ENCODE assay signal across 7 mouse cellular contexts in genomic region chr17:32452482-32452881, GRCm38 (mm10). TPM values are rescaled to one million over a fixed set of nuclear protein-coding genes. Genes with fewer than 3 reads are reported as not detected.
A peak's percentile ranks its signal among the peaks of the same experiment; 100 is the strongest.
DNase-seq lines count a peak whose midpoint lies in the region; ATAC-seq and TF ChIP-seq lines count a peak whose summit lies in the region.

TSS of gene Cyp4f39 (plus strand) at chr17:32452723.

- in situ Hi-C loops in ES-E14 (cut with MboI; ENCODE audit: low sequenced_read_pairs in 2 of 2, unreplicated experiment in 2 of 2) = no loop called here

- peaks cover 16% of the 10 kb centered on the region for H3K27me3 ChIP-seq in forebrain, embryonic 13.5 days
- peaks cover 18% of the 10 kb centered on the region; the same call in 1 of the 2 replicates for H3K27me3 ChIP-seq in intestine, postnatal 0 days (replicated peaks; ENCODE audit: control insufficient read depth, insufficient read depth, low read length)
- H3K27me3 ChIP-seq in stomach, postnatal 0 days (ENCODE audit: control insufficient read depth, insufficient read depth, low read length) = no peaks in the 10 kb centered on the region

- ATAC-seq in forebrain, embryonic 13.5 days = no peak
- no peak for ATAC-seq in intestine, postnatal 0 days
- 0 out of 2 replicates have a peak, but pooled peaks have one; percentile 51 for ATAC-seq in stomach, postnatal 0 days (ENCODE audit: low FRiP score, low TSS enrichment)

- whole genome bisulfite sequencing in forebrain, embryonic 13.5 days = 2% methylated on average over 19 of the region's 19 CpGs
- WGBS in intestine, postnatal 0 days = 3% methylated on average over 19 of the region's 19 CpGs
- 3% methylated on average over 19 of the region's 19 CpGs for WGBS in stomach, postnatal 0 days

- peak within 1 kb of the TSS; percentile 38 to 64 for H3K4me3 ChIP-seq in ES-E14 (ENCODE audit: insufficient read depth in 1 of 2, low read depth in 1 of 2, low read length in 2 of 2, poor library complexity in 1 of 2, severe bottlenecking in 1 of 2)
- H3K4me3 ChIP-seq in forebrain, embryonic 13.5 days = peak within 1 kb of the TSS; percentile 34
- H3K4me3 ChIP-seq in intestine, postnatal 0 days (ENCODE audit: low read depth, low read length) = peak within 1 kb of the TSS; percentile 26
- peak within 1 kb of the TSS; percentile 26 for H3K4me3 ChIP-seq in stomach, postnatal 0 days (ENCODE audit: low read depth, low read length)

- no peak for TF ChIP-seq EP300 in stomach, postnatal 0 days (optimal IDR thresholded peaks at IDR 0.05)

- H3K36me3 ChIP-seq in ES-E14 (ENCODE audit: control insufficient read depth, insufficient read depth, low read length, poor library complexity, severe bottlenecking) = no peaks in the 10 kb centered on the region
- no peaks in the 10 kb centered on the region for H3K36me3 ChIP-seq in forebrain, embryonic 13.5 days (ENCODE audit: poor library complexity, severe bottlenecking)
- no peaks in the 10 kb centered on the region for H3K36me3 ChIP-seq in intestine, postnatal 0 days (ENCODE audit: control insufficient read depth, insufficient read depth)
- no peaks in the 10 kb centered on the region for H3K36me3 ChIP-seq in stomach, postnatal 0 days (ENCODE audit: control insufficient read depth, insufficient read depth, low read length)

- no peak within 1 kb of the TSS for H3K27ac ChIP-seq in ES-E14 (ENCODE audit: insufficient read depth, low read depth, low read length, poor library complexity, severe bottlenecking)
- H3K27ac ChIP-seq in forebrain, embryonic 13.5 days = no peak within 1 kb of the TSS
- H3K27ac ChIP-seq in intestine, postnatal 0 days (ENCODE audit: low read depth, low read length) = no peak within 1 kb of the TSS
- H3K27ac ChIP-seq in stomach, postnatal 0 days (replicated peaks) = no peak within 1 kb of the TSS

- H3K4me1 ChIP-seq in ES-E14 (ENCODE audit: control insufficient read depth in 2 of 2, insufficient read depth in 2 of 2, low read length in 2 of 2, poor library complexity in 1 of 2) = peaks cover 4 to 12% of the 10 kb centered on the region in 2 experiments; a peak in 2 of 4 replicates
- H3K4me1 ChIP-seq in forebrain, embryonic 13.5 days = peaks cover 7% of the 10 kb centered on the region
- H3K4me1 ChIP-seq in intestine, postnatal 0 days (replicated peaks; ENCODE audit: control insufficient read depth, insufficient read depth, low read length) = no peaks in the 10 kb centered on the region; the same call in 1 of the 2 replicates
- H3K4me1 ChIP-seq in stomach, postnatal 0 days (replicated peaks; ENCODE audit: control insufficient read depth, insufficient read depth) = no peaks in the 10 kb centered on the region

- DNase-seq in ES-E14 (ENCODE audit: low read depth, low spot score) = peak; percentile 60
- DNase-seq in ZHBTc4 (ENCODE audit: low read depth, low spot score) = peak; percentile 90
- DNase-seq in lung, postnatal 4 days = peak; percentile 37 to 54
- peak; percentile 67 for DNase-seq in stomach, postnatal 0 days (ENCODE audit: low spot score)
- no peak for DNase-seq in frontal cortex, adult 2 months (ENCODE audit: extremely low spot score in 1 of 2, low spot score in 1 of 2)

- H3K9ac ChIP-seq in ES-E14 (ENCODE audit: insufficient read depth, low read depth, low read length, poor library complexity, severe bottlenecking) = no peak within 1 kb of the TSS
- H3K9ac ChIP-seq in forebrain, embryonic 13.5 days = peak within 1 kb of the TSS; percentile 53
- no peak within 1 kb of the TSS for H3K9ac ChIP-seq in intestine, postnatal 0 days (ENCODE audit: low read depth, low read length)
- H3K9ac ChIP-seq in stomach, postnatal 0 days (ENCODE audit: low read length) = 0 out of 2 replicates have a peak within 1 kb of the TSS, but pooled peaks have one; percentile 31

- H3K9me3 ChIP-seq in ES-E14 (ENCODE audit: control insufficient read depth, insufficient read depth, low read depth, low read length) = no peaks in the 10 kb centered on the region
- H3K9me3 ChIP-seq in forebrain, embryonic 13.5 days (replicated peaks) = peaks cover 4% of the 10 kb centered on the region; the same call in 1 of the 2 replicates
- no peaks in the 10 kb centered on the region for H3K9me3 ChIP-seq in intestine, postnatal 0 days (ENCODE audit: control insufficient read depth)
- H3K9me3 ChIP-seq in stomach, postnatal 0 days (ENCODE audit: control insufficient read depth, low read length) = no peaks in the 10 kb centered on the region

- H3K4me2 ChIP-seq in forebrain, embryonic 13.5 days = peak within 1 kb of the TSS; percentile 65
- peak within 1 kb of the TSS; percentile 58 for H3K4me2 ChIP-seq in intestine, postnatal 0 days (replicated peaks; ENCODE audit: low read depth)
- peak within 1 kb of the TSS; percentile 52 for H3K4me2 ChIP-seq in stomach, postnatal 0 days (replicated peaks; ENCODE audit: low read depth)

- no peak for TF ChIP-seq CTCF in intestine, postnatal 0 days (IDR thresholded peaks at IDR 0.05; ENCODE audit: low read depth)
- no peak for TF ChIP-seq CTCF in stomach, postnatal 0 days (IDR thresholded peaks at IDR 0.05; ENCODE audit: low read depth)

TF ChIP-seq in ES-E14, 5 proteins besides CTCF, POLR2A, EP300 and RAD21:
- no peak for TF ChIP-seq ZC3H11A (IDR thresholded peaks at IDR 0.05; ENCODE audit: borderline replicate concordance, low read depth, low read length)
- no peak for TF ChIP-seq MAFK (IDR thresholded peaks at IDR 0.05; ENCODE audit: insufficient read depth, low read depth, low read length)
- TF ChIP-seq CHD2 (IDR thresholded peaks at IDR 0.05; ENCODE audit: low read depth, low read length) = no peak
- TF ChIP-seq HCFC1 (IDR thresholded peaks at IDR 0.05; ENCODE audit: borderline replicate concordance, insufficient read depth, low read length) = no peak
- no peak for TF ChIP-seq ZNF384 (IDR thresholded peaks at IDR 0.05; ENCODE audit: low read depth, low read length)

RNA-seq across cellular contexts. Expression of gene Cyp4f39, which starts in this region (rescaled TPM):
- total RNA-seq in ES-E14 (2012; rRNA removed) = 2.8 and 4.8 TPM in 2 replicates
- polyA plus RNA-seq in forebrain, embryonic 13.5 days (2015; fragmentation: Nextera tagmentation; extraction: Ambion mirVana) = 0.17 and 0.35 TPM in 2 replicates
- polyA plus RNA-seq in intestine, postnatal 0 days (2015; fragmentation: Nextera tagmentation; extraction: Ambion mirVana) = 0.46 and 0.59 TPM in 2 replicates
- 56.5 and 57.9 TPM in 2 replicates for polyA plus RNA-seq in stomach, postnatal 0 days (2015; fragmentation: Nextera tagmentation; extraction: Ambion mirVana)
- not detected in 2 replicates for polyA plus RNA-seq in frontal cortex, adult 2 months (2012; rRNA removed)

Comparison
In these comparisons a context has a peak if more than half of its experiments do, and no peak if none do; other contexts are left out.
1. RNA of gene Cyp4f39 (polyA plus RNA-seq): 56.5 to 57.9 TPM in stomach, postnatal 0 days; 0.46 to 0.59 TPM in intestine, postnatal 0 days, 0.17 to 0.35 TPM in forebrain, embryonic 13.5 days and not detected in frontal cortex, adult 2 months; every median in the first group is over 10 times any median in the second.
2. DNase-seq: peak in ES-E14 (single experiment), ZHBTc4 (single experiment), lung, postnatal 4 days (2 of 2) and stomach, postnatal 0 days (single experiment); none in frontal cortex, adult 2 months (0 of 2).
3. H3K9ac ChIP-seq: peak in forebrain, embryonic 13.5 days (single experiment) and stomach, postnatal 0 days (single experiment); none in ES-E14 (single experiment) and intestine, postnatal 0 days (single experiment).
4. Peak in every context shown above with its lines, with median percentiles within 50 percentile points of each other: H3K4me3 ChIP-seq and H3K4me2 ChIP-seq.